Mouse (Mus musculus) MEL (cell line): ENCODE results near the gene AI854703. TPM values are rescaled to one million over a fixed set of nuclear protein-coding genes. Genes with fewer than 3 reads are reported as not detected.

Experiments used
- DNase-seq: peaks from one replicate; pipeline ENCODE4 v3.0.0; 2011; ENCODE audit warnings: low read depth, low spot score
- H3K27ac ChIP-seq: 2 replicates; pipeline ENCODE4 v1.5.1; 2012; ENCODE audit warnings: low read depth, mild to moderate bottlenecking, control low read depth, low read length, moderate library complexity; ENCODE audit not compliant: control insufficient read depth
- H3K27me3 ChIP-seq, 2 experiments: fragments of 150-350 bp in 1 of 2; sonication (generic) in 1 of 2; 2 replicates each; pipeline ENCODE4 v1.6.1; 2012; ENCODE audit warnings: low read length in 2 of 2, mild to moderate bottlenecking in 2 of 2, improper control_type of control experiment in 1 of 2, moderate library complexity in 1 of 2; ENCODE audit not compliant: insufficient read depth in 2 of 2, control insufficient read depth in 1 of 2
- H3K36me3 ChIP-seq, 2 experiments: 2 replicates each; pipeline ENCODE4 v1.6.1; 2012 to 2014; ENCODE audit warnings: low read length in 2 of 2, improper control_type of control experiment in 1 of 2, inconsistent platforms in 1 of 2, mild to moderate bottlenecking in 1 of 2; ENCODE audit not compliant: insufficient read depth in 2 of 2, control insufficient read depth in 1 of 2
- H3K4me1 ChIP-seq, 2 experiments: fragments of 150-350 bp in 1 of 2; sonication (generic) in 1 of 2; 2 replicates each; pipeline ENCODE4 v1.6.1; 2012; ENCODE audit warnings: low read length in 2 of 2, improper control_type of control experiment in 1 of 2, mild to moderate bottlenecking in 1 of 2; ENCODE audit not compliant: insufficient read depth in 2 of 2, control insufficient read depth in 1 of 2
- H3K4me3 ChIP-seq, 2 experiments: fragments of 150-350 bp in 1 of 2; sonication (generic) in 1 of 2; 2 replicates each; pipeline ENCODE4 v1.5.1; 2012; ENCODE audit warnings: low read depth in 2 of 2, low read length in 2 of 2, mild to moderate bottlenecking in 2 of 2, moderate library complexity in 2 of 2, control low read depth in 1 of 2, improper control_type of control experiment in 1 of 2; ENCODE audit not compliant: control insufficient read depth in 1 of 2, insufficient read depth in 1 of 2
- H3K79me2 ChIP-seq: 2 replicates; pipeline ENCODE4 v1.6.1; 2012; ENCODE audit warnings: mild to moderate bottlenecking, low read length, moderate library complexity; ENCODE audit not compliant: control insufficient read depth, poor library complexity, insufficient read depth
- H3K9ac ChIP-seq: 2 replicates; pipeline ENCODE4 v1.6.1; 2012; ENCODE audit warnings: low read depth, mild to moderate bottlenecking, control low read depth, low read length, moderate library complexity; ENCODE audit not compliant: control insufficient read depth, poor library complexity, severe bottlenecking
- H3K9me3 ChIP-seq: fragments of 150-350 bp; sonication (generic); replicated peaks from 2 replicates; pipeline ENCODE4 v1.6.1; 2012; ENCODE audit warnings: mild to moderate bottlenecking, low read length, improper control_type of control experiment, moderate library complexity; ENCODE audit not compliant: insufficient read depth
- BHLHE40 ChIP-seq: IDR thresholded peaks from 2 replicates; pipeline ENCODE4 v1.6.1; 2012; ENCODE audit warnings: low read depth, mild to moderate bottlenecking, inconsistent platforms, low read length, improper control_type of control experiment, borderline replicate concordance
- CHD1 ChIP-seq: IDR thresholded peaks from 2 replicates; pipeline ENCODE4 v1.6.1; 2012; ENCODE audit warnings: low read depth, mild to moderate bottlenecking, inconsistent platforms, low read length, improper control_type of control experiment
- ELF1 ChIP-seq: IDR thresholded peaks from 2 replicates; pipeline ENCODE4 v1.6.1; 2014; ENCODE audit warnings: low read depth, mild to moderate bottlenecking, inconsistent platforms, low read length, improper control_type of control experiment, moderate library complexity
- ETS1 ChIP-seq: IDR thresholded peaks from 2 replicates; pipeline ENCODE4 v1.6.1; 2012; ENCODE audit warnings: low read depth, mild to moderate bottlenecking, inconsistent platforms, low read length, improper control_type of control experiment, moderate library complexity
- GABPA ChIP-seq: IDR thresholded peaks from 2 replicates; pipeline ENCODE4 v1.6.1; 2012; ENCODE audit warnings: low read depth, mild to moderate bottlenecking, inconsistent platforms, low read length, improper control_type of control experiment, moderate library complexity
- GATA1 ChIP-seq: IDR thresholded peaks from 2 replicates; pipeline ENCODE4 v1.6.1; 2011; ENCODE audit warnings: low read depth, low read length, improper control_type of control experiment
- HCFC1 ChIP-seq: IDR thresholded peaks from 2 replicates; pipeline ENCODE4 v1.6.1; 2012; ENCODE audit warnings: low read depth, mild to moderate bottlenecking, inconsistent platforms, low read length, improper control_type of control experiment, moderate library complexity
- JUND ChIP-seq: IDR thresholded peaks from 2 replicates; pipeline ENCODE4 v1.6.1; 2011; ENCODE audit warnings: low read depth, mild to moderate bottlenecking, improper control_type of control experiment, low read length
- MAX ChIP-seq: IDR thresholded peaks from 2 replicates; pipeline ENCODE4 v1.6.1; 2011; ENCODE audit warnings: low read length, improper control_type of control experiment
- MAZ ChIP-seq: IDR thresholded peaks from 2 replicates; pipeline ENCODE4 v1.6.1; 2012; ENCODE audit warnings: low read depth, mild to moderate bottlenecking, inconsistent platforms, low read length, improper control_type of control experiment
- MEF2A ChIP-seq: IDR thresholded peaks from 2 replicates; pipeline ENCODE4 v1.6.1; 2014; ENCODE audit warnings: low read depth, mild to moderate bottlenecking, inconsistent platforms, low read length, improper control_type of control experiment; ENCODE audit not compliant: poor library complexity, insufficient replicate concordance, severe bottlenecking; ENCODE audit errors: extremely low read depth
- MXI1 ChIP-seq: IDR thresholded peaks from 2 replicates; pipeline ENCODE4 v1.6.1; 2011; ENCODE audit warnings: mild to moderate bottlenecking, low read depth, low read length, improper control_type of control experiment
- MYB ChIP-seq: IDR thresholded peaks from 2 replicates; pipeline ENCODE4 v1.6.1; 2011; ENCODE audit warnings: mild to moderate bottlenecking, low read depth, low read length, improper control_type of control experiment
- MYC ChIP-seq: IDR thresholded peaks from 2 replicates; pipeline ENCODE4 v1.6.1; 2011; ENCODE audit warnings: low read depth, mild to moderate bottlenecking, low read length, improper control_type of control experiment, moderate library complexity
- NRF1 ChIP-seq: IDR thresholded peaks from 2 replicates; pipeline ENCODE4 v1.6.1; 2014; ENCODE audit warnings: low read depth, mild to moderate bottlenecking, inconsistent platforms, low read length, improper control_type of control experiment, moderate library complexity; ENCODE audit not compliant: poor library complexity, insufficient read depth, severe bottlenecking
- POLR2A ChIP-seq, 2 experiments: IDR thresholded peaks; 2 replicates each; pipeline ENCODE4 v1.6.1; 2011 to 2012; ENCODE audit warnings: low read length in 2 of 2, mild to moderate bottlenecking in 2 of 2, control low read depth in 1 of 2, improper control_type of control experiment in 1 of 2, low read depth in 1 of 2, moderate library complexity in 1 of 2; ENCODE audit not compliant: control insufficient read depth in 1 of 2, insufficient read depth in 1 of 2, poor library complexity in 1 of 2
- POLR2AphosphoS2 ChIP-seq: IDR thresholded peaks from 2 replicates; pipeline ENCODE4 v1.6.1; 2011; ENCODE audit warnings: low read length, improper control_type of control experiment
- SMC3 ChIP-seq: IDR thresholded peaks from 2 replicates; pipeline ENCODE4 v1.6.1; 2011; ENCODE audit warnings: low read depth, low read length, improper control_type of control experiment
- UBTF ChIP-seq: IDR thresholded peaks from 2 replicates; pipeline ENCODE4 v1.6.1; 2012; ENCODE audit warnings: low read depth, mild to moderate bottlenecking, inconsistent platforms, low read length, improper control_type of control experiment, moderate library complexity, borderline replicate concordance; ENCODE audit not compliant: insufficient read depth
- ZC3H11A ChIP-seq: IDR thresholded peaks from 2 replicates; pipeline ENCODE4 v1.6.1; 2012; ENCODE audit warnings: low read depth, mild to moderate bottlenecking, inconsistent platforms, low read length, improper control_type of control experiment
- polyA plus RNA-seq, 2 experiments: library from polyadenylated mRNA; stranded (reverse) in 1 of 2; unstranded in 1 of 2; fragments of >175 nt in 1 of 2; fragments of >200 nt in 1 of 2; gene quantifications; 2 replicates each; pipeline versions ENCODE4 v1.2.1 to v1.2.4; 2012; ENCODE audit warnings: low replicate concordance in 2 of 2, low read depth in 1 of 2; ENCODE audit not compliant: insufficient read length in 2 of 2, insufficient read depth in 1 of 2, missing spikeins in 1 of 2
- total RNA-seq: library from RNA; depleted of rRNA; stranded (reverse); fragments of 300-350 nt; gene quantifications from 2 replicates; pipeline ENCODE4 v1.2.3, GENCODE M21; 2012

Gene AI854703
- total and polyA plus RNA-seq, 3 experiments, result not detected

- H3K27ac ChIP-seq, result no peak overlapping the region
- TF ChIP-seq MXI1 (no peak), MYB (no peak), HCFC1 (no peak), MYC (no peak), NRF1 (no peak), MAZ (no peak), ZC3H11A (no peak), MEF2A (no peak), GABPA (no peak), POLR2AphosphoS2 (no peak)
- no peaks in the 10 kb centered on the region for H3K4me1 ChIP-seq
- H3K79me2 ChIP-seq, result no peaks in the 10 kb centered on the region
- no peak for DNase-seq
- H3K9ac ChIP-seq, result no peak overlapping the region
- H3K27me3 ChIP-seq, result no peaks in the 10 kb centered on the region; a peak in 1 of 4 replicates
- H3K36me3 ChIP-seq, result no peaks in the 10 kb centered on the region
- H3K4me3 ChIP-seq, result no peak overlapping the region
- no peaks in the 10 kb centered on the region for H3K9me3 ChIP-seq
Observed at GRCm38 (mm10) chr6:48650041-48650440, 23.5 kb downstream of the AI854703 start.

DNA sequence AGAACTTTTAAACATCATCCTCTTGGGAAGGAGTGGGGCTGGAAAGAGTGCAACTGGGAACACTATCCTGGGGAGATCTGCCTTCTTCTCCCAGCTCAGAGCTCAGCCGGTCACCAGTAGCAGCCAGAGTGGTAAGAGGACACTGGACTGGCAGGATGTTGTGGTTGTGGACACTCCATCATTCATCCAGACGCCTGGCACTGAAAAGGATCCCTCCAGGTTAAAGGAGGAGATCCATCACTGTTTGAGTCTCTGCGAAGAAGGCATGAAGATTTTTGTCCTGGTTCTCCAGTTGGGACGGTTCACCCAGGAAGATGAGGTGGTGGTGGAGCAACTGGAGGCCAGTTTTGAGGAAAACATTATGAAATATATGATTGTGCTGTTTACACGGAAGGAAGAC is 32.2 kb downstream of the AI854703 start:
- Histone ChIP-seq H3K4me3 (no peak overlapping the region), H3K36me3 (no peaks in the 10 kb centered on the region), H3K27ac (no peak overlapping the region), H3K9me3 (no peaks in the 10 kb centered on the region), H3K27me3 (no peaks in the 10 kb centered on the region; a peak in 2 of 4 replicates), H3K79me2 (no peaks in the 10 kb centered on the region), H3K4me1 (no peaks in the 10 kb centered on the region), H3K9ac (no peak overlapping the region)
- DNase-seq, result no peak
- TF ChIP-seq MAX (no peak), GATA1 (no peak), POLR2A (IDR thresholded peaks at IDR 0.05; ENCODE audit: control insufficient read depth in 1 of 2, insufficient read depth in 1 of 2, low read depth in 1 of 2, low read length in 2 of 2, poor library complexity in 1 of 2) (no peak), ELF1 (no peak), BHLHE40 (no peak), SMC3 (no peak), ETS1 (no peak), CHD1 (no peak), UBTF (no peak), JUND (no peak)
